Mouse (Mus musculus) adrenal gland, postnatal 0 days (tissue): ENCODE results near the gene Nt5c1b. TPM values are rescaled to one million over a fixed set of nuclear protein-coding genes. Genes with fewer than 3 reads are reported as not detected.

Experiments
- polyA plus RNA-seq: library from polyadenylated mRNA; unstranded; fragments of >200 nt; fragmentation: Nextera tagmentation; extraction: Ambion mirVana; gene quantifications from 2 replicates; pipeline ENCODE4 v1.2.1, GENCODE M21; 2015

Gene Nt5c1b
- polyA plus RNA-seq: 0.17 and 0.20 TPM in 2 replicates

GRCm38 (mm10) chr12:10369673-10370072 is at the start of gene Nt5c1b:
TSS of gene Nt5c1b (plus strand) at chr12:10369973.

DNA sequence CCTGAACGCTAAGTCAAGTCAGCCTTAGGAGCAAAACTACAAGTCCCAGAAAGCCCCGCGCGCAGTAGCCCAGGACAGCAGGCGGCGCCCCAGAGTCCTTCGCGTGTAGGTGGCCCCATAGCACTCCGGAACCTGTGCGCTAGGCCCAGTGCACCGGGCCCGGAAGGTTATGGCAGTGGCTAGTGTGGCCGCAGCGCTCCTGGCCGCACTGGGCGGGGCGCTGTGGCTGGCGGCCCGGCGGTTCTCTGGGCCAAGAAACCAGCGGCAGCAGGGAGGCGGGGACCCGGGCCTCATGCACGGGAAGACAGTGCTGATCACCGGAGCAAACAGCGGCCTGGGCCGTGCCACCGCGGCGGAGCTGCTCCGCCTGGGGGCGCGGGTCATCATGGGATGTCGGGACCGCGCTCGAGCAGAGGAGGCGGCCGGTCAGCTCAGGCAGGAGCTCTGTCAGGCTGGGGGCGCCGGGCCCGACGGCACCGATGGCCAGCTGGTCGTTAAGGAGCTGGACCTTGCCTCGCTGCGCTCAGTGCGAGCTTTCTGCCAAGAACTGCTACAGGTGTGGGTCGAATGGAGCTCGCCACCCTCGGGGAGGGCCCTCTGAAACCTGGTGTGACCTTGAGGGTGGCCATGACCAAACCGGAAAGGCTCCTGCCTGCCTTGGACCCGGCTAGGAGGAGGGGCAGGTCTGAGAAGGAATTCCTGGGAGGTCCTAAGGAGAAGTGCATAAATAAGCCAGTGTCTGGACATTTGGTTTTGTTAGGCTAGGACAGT is 21.1 kb downstream of the Nt5c1b start, which contains the start of gene Rdh14:
Gene Rdh14, plus strand, starts transcription at position 102 of the 771 bp plus-strand sequence.

Other genes starting within 250 kb of the Nt5c1b start
- gene Rdh14, start 20.8 kb downstream of the Nt5c1b start, polyA plus RNA-seq: 85.6 and 92.2 TPM in 2 replicates